Mouse (Mus musculus) CD4-positive, CD25-positive, alpha-beta regulatory T cell, adult 9 weeks (primary cell): ENCODE results near the gene Osgepl1. TPM values are rescaled to one million over a fixed set of nuclear protein-coding genes. Genes with fewer than 3 reads are reported as not detected.

Source experiments
- polyA plus RNA-seq: library from polyadenylated mRNA; unstranded; fragments of 100-300 nt; shearing (Covaris generic); gene quantifications from one replicate; pipeline ENCODE4 v1.2.1, GENCODE M21; 2017

The Osgepl1 gene
- polyA plus RNA-seq, result 26.5 TPM

DNA sequence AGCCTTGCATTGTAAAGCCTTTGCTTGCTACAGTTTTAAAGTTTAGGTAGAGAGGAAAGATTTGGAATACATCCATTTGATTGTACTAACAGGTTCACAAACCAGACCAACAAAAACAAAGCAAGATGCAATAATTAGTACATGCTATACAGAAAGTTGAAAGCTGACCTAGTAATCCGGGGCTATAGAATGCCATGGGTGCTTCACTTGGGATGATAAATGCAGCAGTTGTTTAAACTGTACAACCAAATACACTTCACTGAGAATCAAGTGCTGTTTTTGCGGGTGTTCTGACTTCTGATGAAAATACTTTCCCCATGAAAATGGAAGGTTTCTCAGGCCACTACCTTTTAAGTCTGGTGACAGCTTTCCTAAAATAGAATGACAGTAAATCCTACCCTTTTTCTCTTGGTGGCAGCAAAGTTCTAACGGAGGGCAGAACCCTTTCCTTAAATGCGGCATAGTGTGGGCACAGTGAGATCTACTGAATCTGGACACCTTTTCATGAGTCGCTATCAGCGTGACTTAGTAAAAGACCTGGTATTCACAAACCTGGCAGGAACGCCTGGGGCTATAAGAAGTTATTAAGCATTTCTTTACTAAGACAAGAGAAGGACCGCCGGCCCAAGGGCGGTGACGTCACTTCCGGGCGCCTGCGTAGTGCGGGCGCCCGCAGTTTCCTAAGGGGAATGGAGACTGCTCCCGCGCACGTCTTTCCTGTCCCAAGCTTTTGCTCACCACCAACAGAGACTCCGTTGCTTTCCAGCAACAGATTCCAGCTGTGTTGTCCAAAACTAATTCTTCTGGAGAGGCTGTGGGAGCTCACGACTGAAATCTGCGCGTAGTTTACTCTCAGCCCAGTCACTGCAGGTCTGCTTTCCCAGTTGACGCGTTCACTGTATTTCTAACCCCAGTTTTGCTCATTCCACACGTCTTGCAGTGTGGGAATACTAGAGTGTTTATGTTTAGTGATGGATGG is at the start of gene Osgepl1:
Osgepl1 (plus strand) TSS at position 636 of the 979 bp plus-strand sequence.

DNA sequence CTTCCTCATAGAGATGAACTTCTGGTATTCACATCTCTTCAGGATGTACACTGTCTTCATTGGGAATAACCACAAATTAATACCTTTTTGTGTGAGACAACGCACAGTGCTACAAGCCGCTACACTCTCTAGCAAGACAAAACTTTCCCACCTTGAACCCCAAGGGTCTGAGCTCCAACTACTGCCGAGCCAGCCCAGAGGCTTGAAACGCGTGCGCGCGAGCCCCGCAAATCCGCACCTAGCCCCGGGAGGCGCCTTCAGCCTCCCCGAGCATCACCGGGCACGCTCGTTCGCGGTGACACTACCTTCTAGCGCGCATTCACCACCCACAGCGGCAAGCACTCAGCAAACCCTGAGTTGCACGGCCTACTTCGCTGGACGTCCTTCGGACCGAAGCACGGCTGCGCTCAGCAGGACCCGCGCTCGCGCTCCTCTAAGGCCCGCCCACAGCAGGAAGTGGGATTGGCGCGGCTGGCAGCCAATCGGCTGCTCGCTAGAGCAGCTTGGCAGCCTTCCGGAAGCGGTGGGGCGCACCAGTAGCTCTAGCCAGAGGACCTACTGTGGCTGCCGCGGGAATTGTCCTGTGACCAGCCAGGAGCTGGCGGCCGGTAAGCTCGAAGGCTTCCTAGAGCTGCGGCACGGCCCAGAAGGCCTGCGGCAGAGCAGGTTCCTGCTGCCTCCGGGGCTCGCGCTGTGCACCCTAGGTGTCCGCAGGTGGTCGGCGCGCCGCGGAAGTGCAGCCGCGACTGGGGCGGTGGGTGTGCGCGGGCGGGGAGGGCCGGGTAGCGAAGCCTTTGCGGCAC is 16.6 kb upstream of the Osgepl1 start, which contains the start of the genes Pms1, Ormdl1 and Gm28778:
Pms1 (minus strand) TSS at position 438 of the 803 bp plus-strand sequence.
Ormdl1 (plus strand) TSS at position 515 of the 803 bp plus-strand sequence.
Gm28778 (plus strand) TSS at position 531 of the 803 bp plus-strand sequence.

DNA sequence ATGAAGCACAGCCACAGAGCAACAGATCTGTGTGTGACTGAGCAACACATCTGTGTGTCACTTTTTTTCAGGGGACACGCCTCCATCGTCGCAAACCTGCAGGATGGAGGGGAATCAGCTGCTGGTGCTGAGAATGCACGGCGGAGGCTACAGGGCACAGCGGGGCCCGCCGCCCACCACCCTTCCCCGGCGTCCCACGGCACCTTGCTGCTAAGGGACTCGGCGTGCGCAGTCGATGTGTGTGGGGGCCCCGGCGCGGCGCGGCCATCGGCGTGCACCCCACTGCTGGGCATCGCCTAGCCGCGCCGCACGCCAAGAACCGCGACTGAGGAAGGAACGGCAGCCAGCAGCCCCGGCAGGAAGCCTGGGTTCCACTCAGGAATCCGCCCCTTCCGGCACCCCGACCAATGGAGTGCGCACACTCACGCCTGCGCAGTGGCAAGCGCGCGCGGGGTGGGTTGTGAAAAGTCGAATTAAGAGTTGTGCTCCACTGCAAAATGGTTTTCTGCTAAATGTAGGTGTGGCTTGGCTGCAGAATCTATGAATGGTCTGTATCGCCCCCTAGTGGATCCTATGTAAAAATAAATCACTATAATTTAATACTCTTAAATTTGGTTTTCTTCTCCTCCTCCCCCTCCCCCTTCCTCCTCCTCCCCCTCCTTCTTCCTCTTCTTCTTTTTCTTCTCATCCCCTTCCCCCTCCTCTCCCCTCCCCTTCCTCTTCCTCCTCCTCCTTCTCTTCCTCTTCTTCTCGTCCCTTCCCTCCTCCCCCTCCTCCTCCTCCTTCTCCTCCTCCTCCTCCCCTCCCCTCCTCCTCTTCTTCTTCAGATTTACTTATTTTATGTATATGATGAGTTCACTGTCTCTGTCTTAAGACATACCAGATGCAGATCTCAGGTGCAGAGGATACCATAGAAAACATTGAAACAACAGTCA is 39.2 kb downstream of the Osgepl1 start, which contains the start of the genes Asdurf, Gm28551 and Asnsd1:
Asdurf (minus strand) TSS at position 293 of the 935 bp plus-strand sequence.
Gm28551 (minus strand) TSS at position 341 of the 935 bp plus-strand sequence.
Asnsd1 (minus strand) TSS at position 426 of the 935 bp plus-strand sequence.

Other genes starting within 250 kb of the Osgepl1 start
- not detected for gene 1700019A02Rik, start 126.0 kb upstream of the Osgepl1 start, polyA plus RNA-seq
- 35.8 TPM for gene Pms1, start 16.6 kb upstream of the Osgepl1 start, polyA plus RNA-seq
- gene Ormdl1, start 16.5 kb upstream of the Osgepl1 start, polyA plus RNA-seq, result 85.1 TPM
- gene Gm28778, start 16.5 kb upstream of the Osgepl1 start, polyA plus RNA-seq, result not detected
- not detected for gene Asdurf, start 39.0 kb downstream of the Osgepl1 start, polyA plus RNA-seq
- not detected for gene Gm28551, start 39.0 kb downstream of the Osgepl1 start, polyA plus RNA-seq
- 41.1 TPM for gene Asnsd1, start 39.1 kb downstream of the Osgepl1 start, polyA plus RNA-seq